Mouse (Mus musculus) brain, embryonic 14.5 days (tissue): Measurements from ENCODE around the gene Gdf15.

Experiments used
- CTCF ChIP-seq: fragments of 200-500 bp; IDR thresholded peaks from 2 replicates; pipeline ENCODE4 v1.5.1; 2012; ENCODE audit warnings: inconsistent platforms, mild to moderate bottlenecking, moderate library complexity, borderline replicate concordance; ENCODE audit not compliant: insufficient read depth, insufficient read length; ENCODE audit errors: extremely low read depth
- POLR2A ChIP-seq: fragments of 200-500 bp; IDR thresholded peaks from 2 replicates; pipeline ENCODE4 v1.6.1; 2012; ENCODE audit warnings: mild to moderate bottlenecking, inconsistent platforms, borderline replicate concordance; ENCODE audit not compliant: poor library complexity, insufficient read depth, insufficient read length, severe bottlenecking; ENCODE audit errors: extremely low read depth

GRCm38 (mm10) chr8:70599507-70600290 lies 32.6 kb downstream of the Gdf15 start:
- TF ChIP-seq POLR2A (no peak), CTCF (no peak)
